23 mouse cellular contexts compared by ENCODE assay signal in the genomic region with DNA sequence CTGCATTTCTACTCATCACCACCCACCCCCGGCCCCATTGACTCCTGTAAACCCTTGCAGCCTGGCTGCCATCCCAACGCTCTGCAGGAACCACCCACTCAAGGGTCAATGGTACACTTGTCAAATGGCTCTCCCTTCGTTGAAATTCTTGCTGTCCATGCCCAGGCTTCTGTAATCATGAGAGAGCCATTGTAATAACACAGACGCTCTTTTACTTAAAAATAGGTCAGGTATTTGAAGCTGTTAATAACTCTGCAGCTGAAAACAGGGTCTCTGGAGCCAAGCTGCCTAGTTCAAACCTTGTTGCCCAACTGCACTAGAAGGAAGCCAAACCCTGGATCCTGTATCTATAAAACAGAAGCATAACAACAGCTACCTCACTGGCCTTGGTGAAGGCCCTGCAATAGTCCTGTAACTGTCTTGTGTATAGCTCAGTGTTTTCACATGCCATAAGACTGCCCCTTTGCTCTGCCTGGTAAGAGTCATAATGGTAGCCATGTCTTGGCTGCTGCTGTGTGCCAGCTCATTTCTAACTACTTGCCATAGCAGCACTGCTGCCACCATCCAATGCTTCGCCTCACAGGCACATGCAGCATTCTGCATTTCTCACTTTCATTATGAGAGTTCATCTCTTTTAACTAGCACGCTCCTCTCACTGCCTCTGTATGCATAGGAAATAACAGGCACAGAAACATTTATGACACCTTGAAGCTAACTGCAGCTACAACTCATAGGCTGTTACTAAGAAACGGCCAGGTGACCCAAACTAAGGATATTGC.
DNase-seq lines count a peak whose midpoint lies in the region; ATAC-seq and TF ChIP-seq lines count a peak whose summit lies in the region.
"Had no signal": no experiment of that assay in that cellular context is flagged by ENCODE, and none has a peak within 500 bp of the region (broad histone marks: within the 10 kb centered on the region; RNA-seq: fewer than 3 reads in every experiment).

No protein-coding gene starts in this region.

- TF ChIP-seq RAD21 in CH12.LX (IDR thresholded peaks at IDR 0.05; ENCODE audit: low read depth, low read length), result no peak

- H3K4me3 ChIP-seq in heart, embryonic 13.5 days, result no peak overlapping the region
- H3K4me3 ChIP-seq in liver, embryonic 16.5 days (ENCODE audit: low read depth, low read length), result no peak overlapping the region
- H3K4me3 ChIP-seq in CH12.LX (replicated peaks in 1 of 3; ENCODE audit: low read depth in 2 of 3, low read length in 2 of 3, poor library complexity in 1 of 3), result no peak overlapping the region
- H3K4me3 ChIP-seq in lung, postnatal 0 days (ENCODE audit: low read depth, low read length), result no peak overlapping the region
- H3K4me3 ChIP-seq: embryonic facial prominence, embryonic 12.5 days; forebrain, embryonic 12.5 days; gastrocnemius, adult 2 months; heart, embryonic 12.5 days; hindbrain, embryonic 15.5 days had no signal

- H3K9me3 ChIP-seq in heart, embryonic 13.5 days, result no peaks in the 10 kb centered on the region
- no peaks in the 10 kb centered on the region for H3K9me3 ChIP-seq in liver, embryonic 16.5 days (replicated peaks; ENCODE audit: control insufficient read depth, low read length)
- H3K9me3 ChIP-seq in CH12.LX (replicated peaks; ENCODE audit: low read length), result no peaks in the 10 kb centered on the region
- no peaks in the 10 kb centered on the region for H3K9me3 ChIP-seq in lung, postnatal 0 days (ENCODE audit: low read length)
- H3K9me3 ChIP-seq: embryonic facial prominence, embryonic 12.5 days; forebrain, embryonic 12.5 days; heart, embryonic 12.5 days; hindbrain, embryonic 15.5 days had no signal

- peak overlapping the region; percentile 37; the same call in 1 of the 2 replicates for H3K27ac ChIP-seq in heart, embryonic 13.5 days (replicated peaks)
- H3K27ac ChIP-seq in liver, embryonic 16.5 days (ENCODE audit: low read length), result no peak overlapping the region
- no peak overlapping the region for H3K27ac ChIP-seq in CH12.LX (ENCODE audit: insufficient read depth, low read depth)
- no peak overlapping the region for H3K27ac ChIP-seq in lung, postnatal 0 days (ENCODE audit: low read length)
- H3K27ac ChIP-seq: embryonic facial prominence, embryonic 12.5 days; forebrain, embryonic 12.5 days; gastrocnemius, adult 2 months; hindbrain, embryonic 15.5 days had no signal

- peaks cover 29% of the 10 kb centered on the region for H3K4me1 ChIP-seq in heart, embryonic 13.5 days
- no peaks in the 10 kb centered on the region; the same call in 1 of the 2 replicates for H3K4me1 ChIP-seq in liver, embryonic 16.5 days (ENCODE audit: control insufficient read depth, low read depth, low read length)
- H3K4me1 ChIP-seq in CH12.LX (ENCODE audit: control insufficient read depth in 1 of 2, insufficient read depth in 2 of 2), result peaks cover 8 to 9% of the 10 kb centered on the region in 2 experiments
- no peaks in the 10 kb centered on the region; the same call in 1 of the 2 replicates for H3K4me1 ChIP-seq in lung, postnatal 0 days (ENCODE audit: insufficient read depth, low read depth, low read length)
- H3K4me1 ChIP-seq: forebrain, embryonic 12.5 days; hindbrain, embryonic 15.5 days had no signal

- H3K27me3 ChIP-seq in heart, embryonic 13.5 days (replicated peaks), result no peaks in the 10 kb centered on the region
- H3K27me3 ChIP-seq in liver, embryonic 16.5 days (ENCODE audit: control insufficient read depth, insufficient read depth, low read depth, low read length), result no peaks in the 10 kb centered on the region
- H3K27me3 ChIP-seq in CH12.LX (replicated peaks), result no peaks in the 10 kb centered on the region
- H3K27me3 ChIP-seq in lung, postnatal 0 days (replicated peaks; ENCODE audit: insufficient read depth, low read length), result no peaks in the 10 kb centered on the region
- H3K27me3 ChIP-seq: embryonic facial prominence, embryonic 12.5 days; forebrain, embryonic 12.5 days; heart, embryonic 12.5 days; hindbrain, embryonic 15.5 days; Patski had no signal

- TF ChIP-seq POLR2A in CH12.LX (IDR thresholded peaks at IDR 0.05; ENCODE audit: low read depth, low read length), result no peak

- peak; percentile 95 for TF ChIP-seq EP300 in CH12.LX (IDR thresholded peaks at IDR 0.05; ENCODE audit: low read length)
- no peak for TF ChIP-seq EP300 in lung, postnatal 0 days (IDR thresholded peaks at IDR 0.05)

- no peak for TF ChIP-seq CTCF in CH12.LX (conservative IDR thresholded peaks at IDR 0.05 in 1 of 2, IDR thresholded peaks at IDR 0.05 in 1 of 2; ENCODE audit: low read depth in 2 of 2, low read length in 2 of 2)
- TF ChIP-seq CTCF in lung, postnatal 0 days (IDR thresholded peaks at IDR 0.05), result no peak

- in situ Hi-C loops in CH12.LX (cut with MboI; ENCODE audit: low pct_ligation_motif_present, low pct_unique_long_range_greater_than_20kb, low sequenced_read_pairs), result no loop called here

- no peak overlapping the region for H3K9ac ChIP-seq in heart, embryonic 13.5 days
- H3K9ac ChIP-seq in liver, embryonic 16.5 days (ENCODE audit: low read depth, low read length), result no peak overlapping the region
- no peak overlapping the region for H3K9ac ChIP-seq in CH12.LX (ENCODE audit: insufficient read depth, low read depth)
- H3K9ac ChIP-seq in lung, postnatal 0 days (replicated peaks; ENCODE audit: low read depth), result no peak overlapping the region
- H3K9ac ChIP-seq: embryonic facial prominence, embryonic 12.5 days; forebrain, embryonic 12.5 days; forebrain, postnatal 0 days; heart, embryonic 12.5 days; hindbrain, embryonic 15.5 days had no signal

- no peak for DNase-seq in heart, adult 9 months (ENCODE audit: low spot score in 2 of 2)
- no peak for DNase-seq in liver
- DNase-seq in CH12.LX (ENCODE audit: extremely low read depth), result peak; percentile 53
- peak; percentile 27 for DNase-seq in fibroblast of lung, adult 2 months (ENCODE audit: low read depth)
- DNase-seq in lung, postnatal 0 days (ENCODE audit: low spot score), result no peak
- DNase-seq in yolk sac, embryonic 10.5 days (ENCODE audit: low spot score), result no peak
- DNase-seq: adrenal gland, adult 8-10 months; adrenal gland, postnatal 36 days; cerebellum, adult 11 months; cerebellum, adult 9-10 months; cerebellum, postnatal 25 days; forebrain, postnatal 0 days; gastrocnemius, adult 2 months; gastrocnemius, postnatal 25 days; heart, postnatal 36 days had no signal

- no peaks in the 10 kb centered on the region for H3K79me2 ChIP-seq in CH12.LX (replicated peaks; ENCODE audit: control insufficient read depth, extremely low read depth, insufficient read depth, poor library complexity, severe bottlenecking)

- ATAC-seq in heart, embryonic 13.5 days (ENCODE audit: extremely low read depth, insufficient number of reproducible peaks, low FRiP score, low TSS enrichment), result no peak
- peak; percentile 55 for ATAC-seq in liver, embryonic 16.5 days (ENCODE audit: low read depth)
- no peak for ATAC-seq in lung, postnatal 0 days
- ATAC-seq: forebrain, postnatal 0 days; intestine, postnatal 0 days; Patski had no signal

- 58% methylated on average over 7 of the region's 7 CpGs for WGBS in heart, embryonic 13.5 days
- 51% methylated on average over 7 of the region's 7 CpGs for WGBS in liver, embryonic 16.5 days (ENCODE audit: insufficient replicate concordance)
- WGBS in lung, postnatal 0 days, result 65% methylated on average over 7 of the region's 7 CpGs

- dilution Hi-C loops in CH12.LX (cut with MboI; ENCODE audit: extremely low pct_ligation_motif_present, extremely low pct_unique_long_range_greater_than_20kb, low sequenced_read_pairs), result no loop called here

- no peak overlapping the region for H3K4me2 ChIP-seq in heart, embryonic 13.5 days
- no peak overlapping the region for H3K4me2 ChIP-seq in liver, embryonic 16.5 days (ENCODE audit: low read depth, low read length)
- H3K4me2 ChIP-seq in CH12.LX (ENCODE audit: insufficient read depth, low read depth, poor library complexity, severe bottlenecking), result peak overlapping the region; percentile 11; the same call in 1 of the 2 replicates
- no peak overlapping the region for H3K4me2 ChIP-seq in lung, postnatal 0 days (replicated peaks; ENCODE audit: low read depth, low read length)
- H3K4me2 ChIP-seq: embryonic facial prominence, embryonic 12.5 days; forebrain, embryonic 12.5 days; heart, embryonic 12.5 days; hindbrain, embryonic 15.5 days had no signal

- H3K36me3 ChIP-seq in heart, embryonic 13.5 days, result no peaks in the 10 kb centered on the region
- H3K36me3 ChIP-seq in liver, embryonic 16.5 days (ENCODE audit: control insufficient read depth, insufficient read depth), result no peaks in the 10 kb centered on the region
- H3K36me3 ChIP-seq in CH12.LX (replicated peaks in 1 of 2; ENCODE audit: control insufficient read depth in 1 of 2, insufficient read depth in 1 of 2, low read length in 1 of 2), result no peaks in the 10 kb centered on the region
- no peaks in the 10 kb centered on the region for H3K36me3 ChIP-seq in lung, postnatal 0 days (ENCODE audit: insufficient read depth, low read length)
- H3K36me3 ChIP-seq: embryonic facial prominence, embryonic 12.5 days; forebrain, embryonic 12.5 days; heart, embryonic 12.5 days; hindbrain, embryonic 15.5 days had no signal

TF ChIP-seq in CH12.LX, 34 proteins besides CTCF, POLR2A, EP300 and RAD21 (continues in another document):
- peak; percentile 94 for TF ChIP-seq JUND (conservative IDR thresholded peaks at IDR 0.05; ENCODE audit: low read depth, low read length)
- TF ChIP-seq SIN3A (IDR thresholded peaks at IDR 0.05; ENCODE audit: low read length), result no peak
- no peak for TF ChIP-seq ZKSCAN1 (IDR thresholded peaks at IDR 0.05; ENCODE audit: borderline replicate concordance, low read depth, low read length)
- TF ChIP-seq SMC3 (IDR thresholded peaks at IDR 0.05; ENCODE audit: low read depth, low read length), result no peak
- TF ChIP-seq MAFK (IDR thresholded peaks at IDR 0.05; ENCODE audit: insufficient replicate concordance, low read length), result peak; percentile 46; the same call in 1 of the 2 replicates
- TF ChIP-seq TCF12 (IDR thresholded peaks at IDR 0.05; ENCODE audit: low read depth, low read length), result peak; percentile 79
- no peak for TF ChIP-seq POLR2AphosphoS2 (IDR thresholded peaks at IDR 0.05; ENCODE audit: low read depth, low read length)
- TF ChIP-seq CHD2 (IDR thresholded peaks at IDR 0.05; ENCODE audit: low read length), result 0 out of 2 replicates have a peak, but pooled peaks have one; percentile 38
- no peak for TF ChIP-seq PAX5 (IDR thresholded peaks at IDR 0.05; ENCODE audit: low read length)
- TF ChIP-seq ELF1 (IDR thresholded peaks at IDR 0.05; ENCODE audit: low read depth, low read length), result no peak
- no peak for TF ChIP-seq UBTF (IDR thresholded peaks at IDR 0.05; ENCODE audit: low read depth, low read length)
- TF ChIP-seq USF1 (IDR thresholded peaks at IDR 0.05; ENCODE audit: low read depth, low read length), result no peak
- TF ChIP-seq MEF2A (IDR thresholded peaks at IDR 0.05; ENCODE audit: borderline replicate concordance, low read depth, low read length), result peak; percentile 49; the same call in 1 of the 2 replicates
- TF ChIP-seq TBP (conservative IDR thresholded peaks at IDR 0.05; ENCODE audit: low read depth, low read length), result no peak
- TF ChIP-seq MAX (IDR thresholded peaks at IDR 0.05; ENCODE audit: low read length), result peak; percentile 74
- no peak for TF ChIP-seq ZMIZ1 (IDR thresholded peaks at IDR 0.05; ENCODE audit: low read depth, low read length)
- TF ChIP-seq MYC (IDR thresholded peaks at IDR 0.05; ENCODE audit: low read depth, low read length), result peak; percentile 76

Comparison
In these comparisons a context has a peak if more than half of its experiments do, and no peak if none do; other contexts are left out.
1. DNase-seq: peak in CH12.LX (single experiment) and fibroblast of lung, adult 2 months (single experiment); none in heart, adult 9 months (0 of 2), liver (single experiment), lung, postnatal 0 days (single experiment) and yolk sac, embryonic 10.5 days (single experiment).